Mouse (Mus musculus): Measurements from ENCODE around the gene Vmn2r93. TPM values are rescaled to one million over a fixed set of nuclear protein-coding genes. Genes with fewer than 3 reads are reported as not detected.

Vmn2r93 gene
- polyA plus RNA-seq (2012; fragmentation: generic; extraction: Trizol): not detected

- H3ac ChIP-seq (ENCODE audit: control insufficient read depth, insufficient read length): no peak within 1 kb of the TSS
- H3K4me2 ChIP-seq (ENCODE audit: low read depth): no peak within 1 kb of the TSS
- no peaks in the 10 kb centered on the region for H3K36me3 ChIP-seq (ENCODE audit: control insufficient read depth, insufficient read depth)
- TF ChIP-seq TCF12 (IDR thresholded peaks at IDR 0.05; ENCODE audit: insufficient read depth, poor library complexity, severe bottlenecking): no peak
- TF ChIP-seq MYOG (IDR thresholded peaks at IDR 0.05; ENCODE audit: control insufficient read depth in 1 of 3, insufficient read depth in 1 of 3, insufficient read length in 2 of 3, low read depth in 2 of 3): no peak
- no peak for TF ChIP-seq E2F4 (IDR thresholded peaks at IDR 0.05; ENCODE audit: insufficient read depth)
- TF ChIP-seq MAX (IDR thresholded peaks at IDR 0.05; ENCODE audit: low read depth): no peak
- TF ChIP-seq MYOD1 (IDR thresholded peaks at IDR 0.05; ENCODE audit: control insufficient read depth in 1 of 3, insufficient read length in 2 of 3, low read depth in 2 of 3): no peak
- TF ChIP-seq POLR2AphosphoS2 (IDR thresholded peaks at IDR 0.05; ENCODE audit: insufficient read length, low read depth): no peak
- no peak for TF ChIP-seq SRF (IDR thresholded peaks at IDR 0.05; ENCODE audit: control insufficient read depth, insufficient read length, low read depth)
- no peak for TF ChIP-seq CEBPB (IDR thresholded peaks at IDR 0.05; ENCODE audit: insufficient read depth, poor library complexity, severe bottlenecking)
- no peak for TF ChIP-seq REST (IDR thresholded peaks at IDR 0.05; ENCODE audit: insufficient read depth, insufficient read length)
- H3K27me3 ChIP-seq (ENCODE audit: control insufficient read depth, insufficient read depth, insufficient read length): no peaks in the 10 kb centered on the region
- H3K79me2 ChIP-seq (ENCODE audit: control insufficient read depth, insufficient read depth): no peaks in the 10 kb centered on the region
- no peak within 1 kb of the TSS for H3K4me3 ChIP-seq
These were observed at the start of gene Vmn2r93 for GRCm38 (mm10) chr17:18297799-18298198. Vmn2r93 (plus strand) TSS chr17:18298099.

GRCm38 (mm10) chr17:18277656-18278055 is 20.2 kb upstream of the Vmn2r93 start, which contains the start of gene Vmn2r94:
Vmn2r94 (minus strand) TSS chr17:18277756.
- Histone ChIP-seq H3K79me2 (ENCODE audit: control insufficient read depth, insufficient read depth) (no peaks in the 10 kb centered on the region), H3K4me2 (ENCODE audit: low read depth) (no peak within 1 kb of the TSS), H3K4me3 (no peak within 1 kb of the TSS), H3ac (ENCODE audit: control insufficient read depth, insufficient read length) (no peak within 1 kb of the TSS), H3K27me3 (ENCODE audit: control insufficient read depth, insufficient read depth, insufficient read length) (no peaks in the 10 kb centered on the region), H3K36me3 (ENCODE audit: control insufficient read depth, insufficient read depth) (no peaks in the 10 kb centered on the region)
- no peak for TF ChIP-seq TCF3 (IDR thresholded peaks at IDR 0.05; ENCODE audit: insufficient read length, low read depth)
- TF ChIP-seq REST (IDR thresholded peaks at IDR 0.05; ENCODE audit: insufficient read depth, insufficient read length): no peak
- no peak for TF ChIP-seq POLR2AphosphoS2 (IDR thresholded peaks at IDR 0.05; ENCODE audit: insufficient read length, low read depth)
- no peak for TF ChIP-seq SRF (IDR thresholded peaks at IDR 0.05; ENCODE audit: control insufficient read depth, insufficient read length, low read depth)
- no peak for TF ChIP-seq CEBPB (IDR thresholded peaks at IDR 0.05; ENCODE audit: insufficient read depth, poor library complexity, severe bottlenecking)

GRCm38 (mm10) chr17:18323031-18323430 is 25.1 kb downstream of the Vmn2r93 start:
- Histone ChIP-seq H3K79me2 (ENCODE audit: control insufficient read depth, insufficient read depth) (no peaks in the 10 kb centered on the region), H3ac (ENCODE audit: control insufficient read depth, insufficient read length) (no peak overlapping the region), H3K36me3 (ENCODE audit: control insufficient read depth, insufficient read depth) (no peaks in the 10 kb centered on the region), H3K4me3 (no peak overlapping the region), H3K4me2 (ENCODE audit: low read depth) (no peak overlapping the region), H3K27me3 (ENCODE audit: control insufficient read depth, insufficient read depth, insufficient read length) (no peaks in the 10 kb centered on the region)
- no peak for TF ChIP-seq MAX (IDR thresholded peaks at IDR 0.05; ENCODE audit: low read depth)
- TF ChIP-seq CEBPB (IDR thresholded peaks at IDR 0.05; ENCODE audit: insufficient read depth, poor library complexity, severe bottlenecking): no peak
- TF ChIP-seq SRF (IDR thresholded peaks at IDR 0.05; ENCODE audit: control insufficient read depth, insufficient read length, low read depth): no peak
- TF ChIP-seq USF1 (IDR thresholded peaks at IDR 0.05; ENCODE audit: low read depth): no peak
- TF ChIP-seq POLR2AphosphoS2 (IDR thresholded peaks at IDR 0.05; ENCODE audit: insufficient read length, low read depth): no peak
- TF ChIP-seq TCF12 (IDR thresholded peaks at IDR 0.05; ENCODE audit: insufficient read depth, poor library complexity, severe bottlenecking): no peak

- Histone ChIP-seq H3K4me3 (no peak overlapping the region), H3K36me3 (ENCODE audit: control insufficient read depth, insufficient read depth) (no peaks in the 10 kb centered on the region), H3K27me3 (ENCODE audit: control insufficient read depth, insufficient read depth, insufficient read length) (no peaks in the 10 kb centered on the region), H3K79me2 (ENCODE audit: control insufficient read depth, insufficient read depth) (no peaks in the 10 kb centered on the region), H3ac (ENCODE audit: control insufficient read depth, insufficient read length) (no peak overlapping the region), H3K4me2 (ENCODE audit: low read depth) (no peak overlapping the region)
- TF ChIP-seq TCF3 (IDR thresholded peaks at IDR 0.05; ENCODE audit: insufficient read length, low read depth) (no peak), USF1 (IDR thresholded peaks at IDR 0.05; ENCODE audit: low read depth) (no peak), TCF12 (IDR thresholded peaks at IDR 0.05; ENCODE audit: insufficient read depth, poor library complexity, severe bottlenecking) (no peak), SRF (IDR thresholded peaks at IDR 0.05; ENCODE audit: control insufficient read depth, insufficient read length, low read depth) (no peak), E2F4 (IDR thresholded peaks at IDR 0.05; ENCODE audit: insufficient read depth) (no peak), MAX (IDR thresholded peaks at IDR 0.05; ENCODE audit: low read depth) (no peak), MYOD1 (IDR thresholded peaks at IDR 0.05; ENCODE audit: control insufficient read depth in 1 of 3, insufficient read length in 2 of 3, low read depth in 2 of 3) (no peak), POLR2AphosphoS2 (IDR thresholded peaks at IDR 0.05; ENCODE audit: insufficient read length, low read depth) (no peak), MYOG (IDR thresholded peaks at IDR 0.05; ENCODE audit: control insufficient read depth in 1 of 3, insufficient read depth in 1 of 3, insufficient read length in 2 of 3, low read depth in 2 of 3) (no peak), POLR2A (IDR thresholded peaks at IDR 0.05; ENCODE audit: insufficient read length, low read depth) (no peak), REST (IDR thresholded peaks at IDR 0.05; ENCODE audit: insufficient read depth, insufficient read length) (no peak), CEBPB (IDR thresholded peaks at IDR 0.05; ENCODE audit: insufficient read depth, poor library complexity, severe bottlenecking) (no peak)
These were observed 62.1 kb downstream of the Vmn2r93 start for GRCm38 (mm10) chr17:18360007-18360406.

GRCm38 (mm10) chr17:18360602-18361001 is 62.7 kb downstream of the Vmn2r93 start:
- no peak overlapping the region for H3K4me3 ChIP-seq
- no peaks in the 10 kb centered on the region for H3K79me2 ChIP-seq (ENCODE audit: control insufficient read depth, insufficient read depth)
- no peaks in the 10 kb centered on the region for H3K27me3 ChIP-seq (ENCODE audit: control insufficient read depth, insufficient read depth, insufficient read length)
- no peak for TF ChIP-seq SRF (IDR thresholded peaks at IDR 0.05; ENCODE audit: control insufficient read depth, insufficient read length, low read depth)
- TF ChIP-seq E2F4 (IDR thresholded peaks at IDR 0.05; ENCODE audit: insufficient read depth): no peak
- TF ChIP-seq REST (IDR thresholded peaks at IDR 0.05; ENCODE audit: insufficient read depth, insufficient read length): no peak
- no peak for TF ChIP-seq CEBPB (IDR thresholded peaks at IDR 0.05; ENCODE audit: insufficient read depth, poor library complexity, severe bottlenecking)
- TF ChIP-seq POLR2A (IDR thresholded peaks at IDR 0.05; ENCODE audit: insufficient read length, low read depth): no peak
- no peak for TF ChIP-seq MYOD1 (IDR thresholded peaks at IDR 0.05; ENCODE audit: control insufficient read depth in 1 of 3, insufficient read length in 2 of 3, low read depth in 2 of 3)
- no peak for TF ChIP-seq MYOG (IDR thresholded peaks at IDR 0.05; ENCODE audit: control insufficient read depth in 1 of 3, insufficient read depth in 1 of 3, insufficient read length in 2 of 3, low read depth in 2 of 3)
- H3K4me2 ChIP-seq (ENCODE audit: low read depth): no peak overlapping the region
- no peak overlapping the region for H3ac ChIP-seq (ENCODE audit: control insufficient read depth, insufficient read length)
- no peaks in the 10 kb centered on the region for H3K36me3 ChIP-seq (ENCODE audit: control insufficient read depth, insufficient read depth)

Other genes with a start within 250 kb of the Vmn2r93 start
- not detected for gene Vmn2r124, start 248.7 kb upstream of the Vmn2r93 start, polyA plus RNA-seq (2012; fragmentation: generic; extraction: Trizol)
- not detected for gene Vmn2r91, start 213.1 kb upstream of the Vmn2r93 start, polyA plus RNA-seq (2012; fragmentation: generic; extraction: Trizol)
- gene Vmn2r92, start 146.2 kb upstream of the Vmn2r93 start, polyA plus RNA-seq (2012; fragmentation: generic; extraction: Trizol): not detected
- gene Vmn2r94, start 20.3 kb upstream of the Vmn2r93 start, polyA plus RNA-seq (2012; fragmentation: generic; extraction: Trizol): not detected
- not detected for gene Vmn2r95, start 126.0 kb downstream of the Vmn2r93 start, polyA plus RNA-seq (2012; fragmentation: generic; extraction: Trizol)